Mouse (Mus musculus): ENCODE data around the gene Vopp1.
A peak's percentile ranks its signal among the peaks of the same experiment; 100 is the strongest.

The Vopp1 gene

GRCm38 (mm10) chr6:57782658-57783057 lies 42.3 kb downstream of the Vopp1 start:
- no peak for DNase-seq (ENCODE audit: low spot score)

- DNase-seq (ENCODE audit: low spot score), result no peak
Measured at GRCm38 (mm10) chr6:57780359-57780758, 44.6 kb downstream of the Vopp1 start.

GRCm38 (mm10) chr6:57773792-57774191 lies 51.2 kb downstream of the Vopp1 start:
- DNase-seq (ENCODE audit: low spot score), result no peak

GRCm38 (mm10) chr6:57770467-57771190 lies 54.3 kb downstream of the Vopp1 start:
- no peak for DNase-seq (ENCODE audit: low spot score)

GRCm38 (mm10) chr6:57768948-57769525 lies 55.9 kb downstream of the Vopp1 start:
- no peak for DNase-seq (ENCODE audit: low spot score)

- DNase-seq (ENCODE audit: low spot score), result no peak
Measured at GRCm38 (mm10) chr6:57767112-57767868, 57.7 kb downstream of the Vopp1 start.

- DNase-seq (ENCODE audit: low spot score), result no peak
Measured at GRCm38 (mm10) chr6:57766287-57766686, 58.7 kb downstream of the Vopp1 start.

- no peak for DNase-seq (ENCODE audit: low spot score)
Measured at GRCm38 (mm10) chr6:57765095-57765878, 59.7 kb downstream of the Vopp1 start.

- no peak for DNase-seq (ENCODE audit: low spot score)
Measured at GRCm38 (mm10) chr6:57763054-57763453, 61.9 kb downstream of the Vopp1 start.

- no peak for DNase-seq (ENCODE audit: low spot score)
Measured at GRCm38 (mm10) chr6:57753962-57754759, 70.8 kb downstream of the Vopp1 start.

- no peak for DNase-seq (ENCODE audit: low spot score)
Measured at GRCm38 (mm10) chr6:57745748-57746129, 79.2 kb downstream of the Vopp1 start.

GRCm38 (mm10) chr6:57744974-57745747 lies 79.8 kb downstream of the Vopp1 start:
- DNase-seq (ENCODE audit: low spot score), result no peak

- DNase-seq (ENCODE audit: low spot score), result no peak
Measured at GRCm38 (mm10) chr6:57744123-57744522, 80.8 kb downstream of the Vopp1 start.

GRCm38 (mm10) chr6:57743333-57743732 lies 81.6 kb downstream of the Vopp1 start:
- DNase-seq (ENCODE audit: low spot score), result no peak

- DNase-seq (ENCODE audit: low spot score), result no peak
Measured at GRCm38 (mm10) chr6:57742749-57743148, 82.2 kb downstream of the Vopp1 start.

GRCm38 (mm10) chr6:57721347-57721746 lies 103.6 kb downstream of the Vopp1 start:
- no peak for DNase-seq (ENCODE audit: low spot score)

- DNase-seq (ENCODE audit: low spot score), result no peak
Measured at GRCm38 (mm10) chr6:57711726-57712125, 113.2 kb downstream of the Vopp1 start.

- DNase-seq (ENCODE audit: low spot score), result no peak
Measured at GRCm38 (mm10) chr6:57706721-57707120, 118.2 kb downstream of the Vopp1 start.

GRCm38 (mm10) chr6:57703703-57704102 lies 121.3 kb downstream of the Vopp1 start:
- DNase-seq (ENCODE audit: low spot score), result no peak

GRCm38 (mm10) chr6:57702743-57703499 lies 122.0 kb downstream of the Vopp1 start:
- DNase-seq (ENCODE audit: low spot score), result peak; percentile 95

All from testis, postnatal 10 days (tissue).